Mouse (Mus musculus): ENCODE results near the gene Phactr1. TPM values are rescaled to one million over a fixed set of nuclear protein-coding genes. Genes with fewer than 3 reads are reported as not detected.

Gene Phactr1
- polyA plus RNA-seq, 1 experiment from 2014 or later = 8.1 TPM

DNA sequence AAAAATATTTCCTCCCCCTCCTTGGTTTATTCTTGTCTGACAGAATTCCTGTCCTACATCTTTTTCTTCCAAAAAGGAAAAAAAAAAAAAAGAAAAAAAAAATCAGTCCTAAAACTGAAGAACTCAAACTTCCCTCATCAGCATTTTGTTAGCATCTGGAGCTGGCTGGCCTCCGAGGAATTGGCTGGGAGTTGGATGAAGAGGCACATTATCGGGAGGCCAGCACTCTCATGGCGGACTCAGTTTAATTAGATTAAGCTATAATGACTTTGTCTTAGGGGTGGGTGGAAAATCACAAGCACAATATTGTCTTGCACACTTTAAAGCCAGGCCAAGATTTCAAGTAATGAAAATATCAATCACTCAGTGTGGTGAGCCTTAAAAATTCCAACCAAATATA is 215.6 kb downstream of the Phactr1 start:
- H3K27ac ChIP-seq (ENCODE audit: low read length) = no peak overlapping the region
- no peak for ATAC-seq (ENCODE audit: insufficient read depth, low FRiP score)
- no peaks in the 10 kb centered on the region for H3K36me3 ChIP-seq (ENCODE audit: control insufficient read depth, insufficient read depth, low read length)
- no peak overlapping the region for H3K4me3 ChIP-seq (replicated peaks; ENCODE audit: low read length)
- no peaks in the 10 kb centered on the region for H3K27me3 ChIP-seq (ENCODE audit: control insufficient read depth, insufficient read depth, low read length)
- H3K4me2 ChIP-seq (ENCODE audit: low read depth, low read length) = no peak overlapping the region
- 52% methylated on average over 3 of the region's 3 CpGs for WGBS
- no peak overlapping the region for H3K9ac ChIP-seq (ENCODE audit: low read length)
- no peaks in the 10 kb centered on the region for H3K4me1 ChIP-seq (ENCODE audit: control insufficient read depth, insufficient read depth, low read length)
- H3K9me3 ChIP-seq (replicated peaks; ENCODE audit: control insufficient read depth, low read length) = no peaks in the 10 kb centered on the region

DNA sequence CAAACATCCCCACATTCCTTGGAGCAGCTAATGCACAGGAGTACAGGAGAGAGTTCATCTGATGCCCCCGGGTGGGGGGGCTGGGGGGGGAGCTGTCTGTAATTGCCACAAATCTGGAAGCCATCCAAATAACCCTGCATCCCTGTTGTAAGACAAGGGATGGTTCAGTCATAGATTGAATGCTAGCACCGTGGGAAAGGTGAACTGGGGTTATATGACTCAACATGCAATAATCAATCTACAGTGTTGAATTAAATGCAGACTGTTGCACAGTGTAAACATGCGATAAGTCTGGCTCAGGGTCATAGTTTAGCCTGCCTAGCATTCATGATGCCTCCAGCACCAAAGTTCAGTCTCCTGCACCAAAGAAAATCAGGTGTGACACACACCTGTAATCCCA is 219.2 kb downstream of the Phactr1 start:
- H3K36me3 ChIP-seq (ENCODE audit: control insufficient read depth, insufficient read depth, low read length) = no peaks in the 10 kb centered on the region
- H3K27me3 ChIP-seq (ENCODE audit: control insufficient read depth, insufficient read depth, low read length) = no peaks in the 10 kb centered on the region
- peak; percentile 69; the same call in 1 of the 2 replicates for ATAC-seq (ENCODE audit: insufficient read depth, low FRiP score)
- no peaks in the 10 kb centered on the region for H3K9me3 ChIP-seq (replicated peaks; ENCODE audit: control insufficient read depth, low read length)
- H3K4me3 ChIP-seq (replicated peaks; ENCODE audit: low read length) = no peak overlapping the region
- H3K27ac ChIP-seq (ENCODE audit: low read length) = no peak overlapping the region
- no peak overlapping the region for H3K4me2 ChIP-seq (ENCODE audit: low read depth, low read length)
- no peaks in the 10 kb centered on the region for H3K4me1 ChIP-seq (ENCODE audit: control insufficient read depth, insufficient read depth, low read length)
- H3K9ac ChIP-seq (ENCODE audit: low read length) = no peak overlapping the region
- WGBS = 27% methylated on average over 3 of the region's 3 CpGs

DNA sequence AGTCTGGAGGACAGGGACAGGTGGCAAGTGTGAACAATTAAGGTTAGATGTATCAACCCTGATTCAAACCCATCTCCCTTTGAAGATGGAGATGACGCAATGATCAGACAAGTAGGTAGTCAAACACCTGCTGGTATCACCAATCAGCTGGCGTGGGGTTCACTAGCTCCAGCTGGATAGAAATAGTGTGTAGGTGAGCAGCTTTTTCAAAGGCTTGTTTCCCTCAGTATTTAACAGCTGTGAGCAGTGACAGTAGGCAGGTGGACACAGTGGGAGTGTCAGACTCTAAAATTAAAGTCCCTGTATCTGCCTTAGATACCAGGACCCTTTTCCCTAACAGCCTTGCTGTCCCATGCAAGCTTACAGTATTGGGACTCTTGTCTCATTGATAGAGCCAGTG is 221.4 kb downstream of the Phactr1 start:
- no peak for ATAC-seq (ENCODE audit: insufficient read depth, low FRiP score)
- H3K4me2 ChIP-seq (ENCODE audit: low read depth, low read length) = no peak overlapping the region

DNA sequence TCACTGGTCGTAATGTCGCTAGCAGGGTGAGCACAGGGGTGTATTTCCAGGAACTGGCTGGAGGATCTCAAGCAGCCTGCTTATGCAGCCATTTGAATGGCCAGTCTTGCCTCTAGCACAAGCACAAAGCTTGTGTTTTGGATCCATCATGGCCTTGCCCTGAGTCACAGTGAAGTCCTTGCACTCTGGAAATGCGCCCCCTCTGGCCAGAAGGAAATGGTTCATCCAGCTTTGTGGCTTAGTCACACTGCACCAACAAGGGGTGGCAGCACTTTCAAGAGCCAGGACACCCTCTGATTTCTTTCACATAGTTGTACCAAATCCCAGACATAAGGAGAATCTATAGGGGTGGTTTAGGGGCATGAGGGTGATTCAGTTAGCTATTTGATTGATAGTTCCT is 222.4 kb downstream of the Phactr1 start:
- ATAC-seq (ENCODE audit: insufficient read depth, low FRiP score) = no peak
- no peak overlapping the region for H3K4me3 ChIP-seq (replicated peaks; ENCODE audit: low read length)
- no peak overlapping the region for H3K27ac ChIP-seq (ENCODE audit: low read length)

More for the DNA sequence above, 221.4 kb downstream of the Phactr1 start:
- no peaks in the 10 kb centered on the region for H3K9me3 ChIP-seq (replicated peaks; ENCODE audit: control insufficient read depth, low read length)
- no peak overlapping the region for H3K9ac ChIP-seq (ENCODE audit: low read length)
- H3K4me1 ChIP-seq (ENCODE audit: control insufficient read depth, insufficient read depth, low read length) = no peaks in the 10 kb centered on the region
- no peak overlapping the region for H3K4me3 ChIP-seq (replicated peaks; ENCODE audit: low read length)
- H3K27me3 ChIP-seq (ENCODE audit: control insufficient read depth, insufficient read depth, low read length) = no peaks in the 10 kb centered on the region
- WGBS = 92% methylated on average over 2 of the region's 2 CpGs
- H3K27ac ChIP-seq (ENCODE audit: low read length) = no peak overlapping the region
- H3K36me3 ChIP-seq (ENCODE audit: control insufficient read depth, insufficient read depth, low read length) = no peaks in the 10 kb centered on the region

DNA sequence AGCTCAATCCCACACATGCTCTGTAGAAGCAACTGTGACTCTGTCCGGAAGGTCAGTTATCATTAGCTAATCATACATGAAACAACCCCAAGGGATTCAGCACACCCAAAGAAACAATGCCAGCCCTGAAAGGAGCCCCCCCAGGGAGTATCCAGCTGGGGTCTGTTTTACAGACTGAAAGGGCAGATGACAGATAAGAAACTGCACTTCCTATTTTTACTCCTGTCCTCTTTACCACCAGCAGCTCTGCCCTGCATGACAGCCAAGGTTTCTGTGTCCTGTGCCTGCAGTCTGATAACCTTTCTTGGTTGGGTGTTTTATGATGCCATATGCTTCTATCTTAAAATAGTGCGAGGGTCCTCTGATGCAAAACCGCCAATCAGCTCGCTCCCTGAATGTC is 225.4 kb downstream of the Phactr1 start:
- Histone ChIP-seq H3K4me3 (replicated peaks; ENCODE audit: low read length) (no peak overlapping the region), H3K27ac (ENCODE audit: low read length) (no peak overlapping the region), H3K4me2 (ENCODE audit: low read depth, low read length) (no peak overlapping the region), H3K9ac (ENCODE audit: low read length) (no peak overlapping the region), H3K9me3 (replicated peaks; ENCODE audit: control insufficient read depth, low read length) (no peaks in the 10 kb centered on the region), H3K36me3 (ENCODE audit: control insufficient read depth, insufficient read depth, low read length) (no peaks in the 10 kb centered on the region), H3K27me3 (ENCODE audit: control insufficient read depth, insufficient read depth, low read length) (no peaks in the 10 kb centered on the region), H3K4me1 (ENCODE audit: control insufficient read depth, insufficient read depth, low read length) (no peaks in the 10 kb centered on the region)
- ATAC-seq (ENCODE audit: insufficient read depth, low FRiP score) = no peak
- 83% methylated on average over 4 of the region's 4 CpGs for WGBS

More for the DNA sequence above, 222.4 kb downstream of the Phactr1 start:
- Histone ChIP-seq H3K9ac (ENCODE audit: low read length) (no peak overlapping the region), H3K36me3 (ENCODE audit: control insufficient read depth, insufficient read depth, low read length) (no peaks in the 10 kb centered on the region), H3K4me2 (ENCODE audit: low read depth, low read length) (no peak overlapping the region), H3K9me3 (replicated peaks; ENCODE audit: control insufficient read depth, low read length) (no peaks in the 10 kb centered on the region), H3K4me1 (ENCODE audit: control insufficient read depth, insufficient read depth, low read length) (no peaks in the 10 kb centered on the region), H3K27me3 (ENCODE audit: control insufficient read depth, insufficient read depth, low read length) (no peaks in the 10 kb centered on the region)
- WGBS = 80% methylated on average over 3 of the region's 3 CpGs

DNA sequence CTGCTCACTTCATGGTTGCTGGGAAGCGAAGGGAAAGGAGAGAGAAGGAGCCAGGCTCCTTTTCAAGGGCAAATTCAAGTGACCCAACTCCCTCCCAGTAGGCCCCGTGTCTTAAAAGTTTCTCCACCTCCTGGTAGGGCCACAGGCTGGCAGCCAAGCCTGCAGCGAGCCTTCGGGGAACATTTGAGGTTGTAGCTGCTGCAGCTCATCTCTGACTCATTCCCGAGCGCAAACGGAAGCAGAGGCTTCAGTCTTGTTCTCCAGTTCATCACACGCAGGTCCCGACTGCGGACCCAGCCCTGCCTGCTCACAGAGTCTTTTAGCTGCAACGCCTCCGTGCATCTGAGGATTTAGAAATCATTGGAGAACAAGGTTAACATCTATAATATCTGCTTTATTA is 226.6 kb downstream of the Phactr1 start:
- Histone ChIP-seq H3K36me3 (ENCODE audit: control insufficient read depth, insufficient read depth, low read length) (no peaks in the 10 kb centered on the region), H3K4me1 (ENCODE audit: control insufficient read depth, insufficient read depth, low read length) (no peaks in the 10 kb centered on the region), H3K9me3 (replicated peaks; ENCODE audit: control insufficient read depth, low read length) (no peaks in the 10 kb centered on the region), H3K9ac (ENCODE audit: low read length) (no peak overlapping the region), H3K4me2 (ENCODE audit: low read depth, low read length) (no peak overlapping the region), H3K27ac (ENCODE audit: low read length) (no peak overlapping the region), H3K27me3 (ENCODE audit: control insufficient read depth, insufficient read depth, low read length) (no peaks in the 10 kb centered on the region), H3K4me3 (replicated peaks; ENCODE audit: low read length) (no peak overlapping the region)
- 81% methylated on average over 12 of the region's 12 CpGs for WGBS
- no peak for ATAC-seq (ENCODE audit: insufficient read depth, low FRiP score)

DNA sequence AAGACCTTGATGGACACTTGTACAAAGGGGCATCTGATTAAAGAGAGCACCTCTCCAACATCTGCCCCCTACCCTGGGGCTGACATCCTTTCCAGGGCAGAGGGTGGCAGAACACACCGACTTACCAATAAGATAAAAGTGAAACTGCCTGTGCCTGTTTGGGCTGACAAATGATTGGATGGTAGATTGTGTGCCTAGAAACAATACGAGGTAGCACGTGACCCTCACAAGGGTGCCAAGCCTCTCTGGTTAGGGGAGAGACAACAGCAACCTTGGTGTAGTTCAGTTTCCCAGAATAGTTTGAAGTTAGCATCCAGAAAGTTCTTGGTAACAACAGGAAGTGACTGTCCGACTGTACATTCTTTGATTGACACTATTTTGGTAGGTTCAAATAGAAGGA is 234.7 kb downstream of the Phactr1 start:
- Histone ChIP-seq H3K4me3 (replicated peaks; ENCODE audit: low read length) (no peak overlapping the region), H3K36me3 (ENCODE audit: control insufficient read depth, insufficient read depth, low read length) (no peaks in the 10 kb centered on the region)

DNA sequence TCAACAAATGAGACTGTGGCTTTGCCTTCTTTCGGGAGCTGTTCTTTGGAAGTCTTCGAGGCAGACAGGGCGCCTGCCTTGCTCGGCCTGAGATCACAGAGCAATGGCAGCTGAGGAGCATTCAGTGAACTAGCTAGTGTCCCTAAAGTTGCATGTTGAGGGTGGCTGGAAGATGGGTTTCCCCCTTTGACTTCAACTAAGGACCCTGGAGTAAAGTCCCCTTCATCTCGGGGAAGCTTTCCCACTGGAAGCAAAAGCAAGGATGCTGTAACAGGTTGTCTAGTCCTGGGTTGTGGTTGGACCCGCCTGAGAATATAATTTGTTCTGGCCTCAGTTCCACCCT is 235.4 kb downstream of the Phactr1 start:
- Histone ChIP-seq H3K4me1 (ENCODE audit: control insufficient read depth, insufficient read depth, low read length) (peaks cover 5% of the 10 kb centered on the region), H3K27me3 (ENCODE audit: control insufficient read depth, insufficient read depth, low read length) (peaks cover 8% of the 10 kb centered on the region; the same call in 1 of the 2 replicates), H3K4me2 (ENCODE audit: low read depth, low read length) (peak overlapping the region; percentile 100), H3K36me3 (ENCODE audit: control insufficient read depth, insufficient read depth, low read length) (no peaks in the 10 kb centered on the region), H3K4me3 (replicated peaks; ENCODE audit: low read length) (peak overlapping the region; percentile 63), H3K27ac (ENCODE audit: low read length) (no peak overlapping the region), H3K9ac (ENCODE audit: low read length) (peak overlapping the region; percentile 77), H3K9me3 (replicated peaks; ENCODE audit: control insufficient read depth, low read length) (no peaks in the 10 kb centered on the region)
- WGBS = 19% methylated on average over 6 of the region's 6 CpGs
- no peak for ATAC-seq (ENCODE audit: insufficient read depth, low FRiP score)

More for the DNA sequence above, 234.7 kb downstream of the Phactr1 start:
- no peaks in the 10 kb centered on the region for H3K9me3 ChIP-seq (replicated peaks; ENCODE audit: control insufficient read depth, low read length)
- ATAC-seq (ENCODE audit: insufficient read depth, low FRiP score) = no peak
- peaks cover 5% of the 10 kb centered on the region for H3K4me1 ChIP-seq (ENCODE audit: control insufficient read depth, insufficient read depth, low read length)
- 60% methylated on average over 4 of the region's 4 CpGs for WGBS
- H3K27ac ChIP-seq (ENCODE audit: low read length) = no peak overlapping the region
- H3K9ac ChIP-seq (ENCODE audit: low read length) = no peak overlapping the region
- H3K27me3 ChIP-seq (ENCODE audit: control insufficient read depth, insufficient read depth, low read length) = peaks cover 8% of the 10 kb centered on the region; the same call in 1 of the 2 replicates
- H3K4me2 ChIP-seq (ENCODE audit: low read depth, low read length) = no peak overlapping the region

DNA sequence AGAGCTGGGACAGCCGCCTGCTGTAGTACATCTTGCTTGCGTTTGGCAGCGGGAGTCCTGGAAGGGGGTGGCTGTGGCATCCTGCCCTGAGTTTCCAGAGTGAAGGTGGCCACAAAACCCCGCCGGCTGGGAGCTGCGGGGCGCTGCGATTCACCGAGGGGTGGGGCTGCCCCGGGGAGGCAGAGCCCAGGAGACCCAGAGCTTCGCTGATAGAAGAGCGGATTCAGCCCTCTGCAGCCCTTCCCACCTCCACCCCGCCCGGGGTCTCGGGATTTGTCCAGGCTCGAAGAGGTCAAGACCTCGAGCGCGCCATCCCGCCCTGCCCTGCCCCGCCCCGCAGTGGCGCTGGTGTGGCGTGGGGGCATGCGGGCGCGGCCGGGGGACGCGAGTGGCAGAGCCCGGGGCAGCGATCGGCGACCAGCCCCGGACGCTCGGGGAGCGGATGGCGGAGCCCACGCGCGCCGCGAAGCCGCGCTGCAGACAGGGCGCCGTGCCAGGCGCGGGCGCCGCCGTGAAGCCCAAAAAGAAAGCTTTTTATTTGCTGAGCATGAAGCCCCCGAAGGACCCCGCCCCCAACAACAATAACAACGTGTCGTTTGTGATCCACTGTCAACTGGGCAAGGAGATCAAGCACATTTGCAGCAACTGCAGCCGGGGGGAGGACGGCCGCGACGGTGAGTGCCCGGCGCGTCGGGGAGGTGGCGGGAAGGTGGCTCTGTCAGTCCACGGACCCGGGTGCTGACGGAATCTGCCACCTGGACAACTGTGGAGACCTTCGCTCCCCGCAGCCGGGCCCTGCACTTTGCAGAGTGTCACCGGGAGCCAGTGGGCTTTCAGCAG is 236.0 kb downstream of the Phactr1 start:
- H3K4me3 ChIP-seq (replicated peaks; ENCODE audit: low read length) = peak overlapping the region; percentile 63
- H3K27me3 ChIP-seq (ENCODE audit: control insufficient read depth, insufficient read depth, low read length) = peaks cover 8% of the 10 kb centered on the region; the same call in 1 of the 2 replicates
- peaks cover 5% of the 10 kb centered on the region for H3K4me1 ChIP-seq (ENCODE audit: control insufficient read depth, insufficient read depth, low read length)
- H3K4me2 ChIP-seq (ENCODE audit: low read depth, low read length) = peak overlapping the region; percentile 100
- peak overlapping the region; percentile 77 for H3K9ac ChIP-seq (ENCODE audit: low read length)
- WGBS = under 1% methylated on average over 72 of the region's 74 CpGs
- no peak overlapping the region for H3K27ac ChIP-seq (ENCODE audit: low read length)
- H3K9me3 ChIP-seq (replicated peaks; ENCODE audit: control insufficient read depth, low read length) = no peaks in the 10 kb centered on the region
- H3K36me3 ChIP-seq (ENCODE audit: control insufficient read depth, insufficient read depth, low read length) = no peaks in the 10 kb centered on the region
- ATAC-seq (ENCODE audit: insufficient read depth, low FRiP score) = peak; percentile 21; the same call in 1 of the 2 replicates

Data from stomach, embryonic 16.5 days (tissue).